Comparison of ENCODE assay signal across 9 mouse cellular contexts in genomic region chr3:17787443-17788333, GRCm38 (mm10).
DNase-seq lines count a peak whose midpoint lies in the region; ATAC-seq and TF ChIP-seq lines count a peak whose summit lies in the region.
"Had no signal": no experiment of that assay in that cellular context is flagged by ENCODE, and none has a peak within 500 bp of the region (broad histone marks: within the 10 kb centered on the region; RNA-seq: fewer than 3 reads in every experiment).

No protein-coding gene starts in this region.

- H3K27ac ChIP-seq in forebrain, embryonic 13.5 days: peak overlapping the region; percentile 99
- no peak overlapping the region for H3K27ac ChIP-seq in limb, embryonic 13.5 days
- no peak overlapping the region for H3K27ac ChIP-seq in stomach, postnatal 0 days (replicated peaks)

- peak; percentile 28 for DNase-seq in right cerebral cortex, postnatal 25 days
- no peak for DNase-seq in right cerebral cortex, postnatal 36 days (ENCODE audit: low spot score in 2 of 2)
- DNase-seq in stomach, postnatal 0 days (ENCODE audit: low spot score): no peak
- DNase-seq in spleen, postnatal 4 days (ENCODE audit: low spot score in 2 of 2): no peak
- DNase-seq in adrenal gland, postnatal 14 days: no peak
- DNase-seq in MN1 (ENCODE audit: low spot score): no peak
- DNase-seq: lung, postnatal 4 days had no signal

- peaks cover 40% of the 10 kb centered on the region for H3K4me1 ChIP-seq in forebrain, embryonic 13.5 days
- H3K4me1 ChIP-seq in limb, embryonic 13.5 days: peaks cover 13% of the 10 kb centered on the region
- H3K4me1 ChIP-seq in stomach, postnatal 0 days (replicated peaks; ENCODE audit: control insufficient read depth, insufficient read depth): peaks cover 6% of the 10 kb centered on the region

- no peaks in the 10 kb centered on the region for H3K27me3 ChIP-seq in forebrain, embryonic 13.5 days
- peaks cover 81% of the 10 kb centered on the region for H3K27me3 ChIP-seq in limb, embryonic 13.5 days
- peaks cover 15% of the 10 kb centered on the region; the same call in 1 of the 2 replicates for H3K27me3 ChIP-seq in stomach, postnatal 0 days (ENCODE audit: control insufficient read depth, insufficient read depth, low read length)

- peak overlapping the region; percentile 75 for H3K4me3 ChIP-seq in forebrain, embryonic 13.5 days
- H3K4me3 ChIP-seq in limb, embryonic 13.5 days: no peak overlapping the region
- H3K4me3 ChIP-seq in stomach, postnatal 0 days (ENCODE audit: low read depth, low read length): no peak overlapping the region

- H3K36me3 ChIP-seq in forebrain, embryonic 13.5 days (ENCODE audit: poor library complexity, severe bottlenecking): no peaks in the 10 kb centered on the region
- no peaks in the 10 kb centered on the region for H3K36me3 ChIP-seq in limb, embryonic 13.5 days
- H3K36me3 ChIP-seq in stomach, postnatal 0 days (ENCODE audit: control insufficient read depth, insufficient read depth, low read length): no peaks in the 10 kb centered on the region

- no peaks in the 10 kb centered on the region for H3K9me3 ChIP-seq in forebrain, embryonic 13.5 days (replicated peaks)
- no peaks in the 10 kb centered on the region for H3K9me3 ChIP-seq in limb, embryonic 13.5 days
- no peaks in the 10 kb centered on the region for H3K9me3 ChIP-seq in stomach, postnatal 0 days (ENCODE audit: control insufficient read depth, low read length)

- H3K4me2 ChIP-seq in forebrain, embryonic 13.5 days: peak overlapping the region; percentile 96
- peak overlapping the region; percentile 77; the same call in 1 of the 2 replicates for H3K4me2 ChIP-seq in limb, embryonic 13.5 days (replicated peaks)
- H3K4me2 ChIP-seq in stomach, postnatal 0 days (replicated peaks; ENCODE audit: low read depth): peak overlapping the region; percentile 61

- no peak for ATAC-seq in forebrain, embryonic 13.5 days
- no peak for ATAC-seq in limb, embryonic 13.5 days (ENCODE audit: low FRiP score, low read depth)
- no peak for ATAC-seq in stomach, postnatal 0 days (ENCODE audit: low FRiP score, low TSS enrichment)

- TF ChIP-seq EP300 in stomach, postnatal 0 days (optimal IDR thresholded peaks at IDR 0.05): no peak

- peak overlapping the region; percentile 99 for H3K9ac ChIP-seq in forebrain, embryonic 13.5 days
- no peak overlapping the region for H3K9ac ChIP-seq in limb, embryonic 13.5 days
- no peak overlapping the region for H3K9ac ChIP-seq in stomach, postnatal 0 days (ENCODE audit: low read length)

- TF ChIP-seq CTCF in stomach, postnatal 0 days (IDR thresholded peaks at IDR 0.05; ENCODE audit: low read depth): no peak

- WGBS in forebrain, embryonic 13.5 days: 9% methylated on average over 18 of the region's 18 CpGs
- 4% methylated on average over 18 of the region's 18 CpGs for WGBS in limb, embryonic 13.5 days
- WGBS in stomach, postnatal 0 days: 10% methylated on average over 18 of the region's 18 CpGs
